In the genomic region with DNA sequence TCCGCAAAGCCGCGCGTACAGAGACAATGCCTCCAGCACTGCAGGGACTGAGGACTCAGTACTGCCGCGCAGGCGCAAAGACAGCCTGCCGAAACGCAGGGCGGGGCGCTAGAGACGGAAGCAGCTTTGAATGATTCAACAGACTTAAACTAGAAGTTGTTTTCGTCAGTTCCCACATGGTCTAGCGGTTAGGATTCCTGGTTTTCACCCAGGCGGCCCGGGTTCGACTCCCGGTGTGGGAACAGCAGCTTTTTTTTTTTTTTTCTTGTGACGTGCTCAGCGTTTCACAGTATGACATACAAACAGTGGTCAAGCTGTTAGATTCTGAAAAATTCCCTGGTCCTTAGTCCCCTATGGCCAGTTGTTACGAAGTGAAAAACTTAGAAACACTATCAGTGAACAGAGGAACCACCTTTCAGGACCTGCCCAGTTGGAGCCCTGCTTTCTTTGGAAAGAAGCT, we compare ENCODE assay signal across 8 mouse cellular contexts.
DNase-seq lines count a peak whose midpoint lies in the region; ATAC-seq lines count a peak whose summit lies in the region.

No protein-coding gene starts in this region.

- under 1% methylated on average over 21 of the region's 21 CpGs for WGBS in embryonic facial prominence, embryonic 13.5 days
- WGBS in midbrain, embryonic 11.5 days = under 1% methylated on average over 21 of the region's 21 CpGs

- peak overlapping the region; percentile 92 for H3K27ac ChIP-seq in embryonic facial prominence, embryonic 13.5 days
- peak overlapping the region; percentile 82 for H3K27ac ChIP-seq in midbrain, embryonic 11.5 days (ENCODE audit: low read depth, low read length)

- peak; percentile 74 to 83 for DNase-seq in adrenal gland, postnatal 4 days (ENCODE audit: low spot score in 2 of 2)
- peak; percentile 99 for DNase-seq in heart, adult 11 months
- peak; percentile 92 for DNase-seq in kidney, adult 11 months
- peak; percentile 95 for DNase-seq in left cerebral cortex, postnatal 4 days
- DNase-seq in midbrain, embryonic 11.5 days (ENCODE audit: low spot score, missing footprints) = peak; percentile 100
- peak; percentile 93 for DNase-seq in right cerebral cortex, postnatal 4 days
- DNase-seq in yolk sac, embryonic 10.5 days (ENCODE audit: low spot score) = peak; percentile 91

- H3K4me2 ChIP-seq in embryonic facial prominence, embryonic 13.5 days = peak overlapping the region; percentile 64
- H3K4me2 ChIP-seq in midbrain, embryonic 11.5 days = peak overlapping the region; percentile 58

- ATAC-seq in embryonic facial prominence, embryonic 13.5 days (ENCODE audit: insufficient number of reproducible peaks, insufficient read depth, low FRiP score, low TSS enrichment, low read depth) = peak; percentile 97
- peak; percentile 99 for ATAC-seq in midbrain, embryonic 11.5 days (ENCODE audit: low FRiP score)

- H3K4me3 ChIP-seq in embryonic facial prominence, embryonic 13.5 days = peak overlapping the region; percentile 62
- H3K4me3 ChIP-seq in midbrain, embryonic 11.5 days (ENCODE audit: low read depth, low read length) = peak overlapping the region; percentile 42

- intact Hi-C loops in left cerebral cortex, postnatal 4 days (cut with DNase I) = loop anchor here (5.0 to 10.0 kb wide), 2 partner anchors 804 to 887 kb away; a partner anchor contains a TSS

- peaks cover 12% of the 10 kb centered on the region; the same call in 1 of the 2 replicates for H3K4me1 ChIP-seq in embryonic facial prominence, embryonic 13.5 days
- peaks cover 3% of the 10 kb centered on the region; the same call in 1 of the 2 replicates for H3K4me1 ChIP-seq in midbrain, embryonic 11.5 days (ENCODE audit: control insufficient read depth, insufficient read depth, low read length)

- H3K27me3 ChIP-seq in embryonic facial prominence, embryonic 13.5 days = no peaks in the 10 kb centered on the region
- H3K27me3 ChIP-seq in midbrain, embryonic 11.5 days (ENCODE audit: control insufficient read depth, insufficient read depth, low read length) = no peaks in the 10 kb centered on the region

- no peaks in the 10 kb centered on the region for H3K36me3 ChIP-seq in embryonic facial prominence, embryonic 13.5 days
- H3K36me3 ChIP-seq in midbrain, embryonic 11.5 days (ENCODE audit: control insufficient read depth, insufficient read depth, low read length) = no peaks in the 10 kb centered on the region

- H3K9ac ChIP-seq in embryonic facial prominence, embryonic 13.5 days = peak overlapping the region; percentile 75
- peak overlapping the region; percentile 73 for H3K9ac ChIP-seq in midbrain, embryonic 11.5 days (ENCODE audit: low read length)

- H3K9me3 ChIP-seq in embryonic facial prominence, embryonic 13.5 days = no peaks in the 10 kb centered on the region
- no peaks in the 10 kb centered on the region for H3K9me3 ChIP-seq in midbrain, embryonic 11.5 days (ENCODE audit: control insufficient read depth, low read length)

Comparison
In these comparisons a context has a peak if more than half of its experiments do, and no peak if none do; other contexts are left out.
1. Peak in every context shown above with its lines: DNase-seq, ATAC-seq, H3K4me3 ChIP-seq and H3K27ac ChIP-seq.